Mouse (Mus musculus): ENCODE data around the gene Tmem221. TPM values are rescaled to one million over a fixed set of nuclear protein-coding genes. Genes with fewer than 3 reads are reported as not detected.

Tmem221 gene
- total and polyA plus RNA-seq, 3 experiments = not detected

GRCm38 (mm10) chr8:71505326-71505725 is 53.3 kb downstream of the Tmem221 start:
- Histone ChIP-seq H3K4me3 (ENCODE audit: low read depth, low read length) (no peak overlapping the region), H3K4me1 (ENCODE audit: insufficient read depth, low read depth, low read length) (no peaks in the 10 kb centered on the region; the same call in 1 of the 2 replicates), H3K9me3 (replicated peaks) (no peaks in the 10 kb centered on the region), H3K27me3 (ENCODE audit: insufficient read depth, low read length) (peaks cover 39% of the 10 kb centered on the region), H3K36me3 (replicated peaks) (no peaks in the 10 kb centered on the region)
- ATAC-seq (ENCODE audit: extremely low read depth, insufficient number of reproducible peaks, low FRiP score, poor library complexity, severe bottlenecking) (no peak), DNase-seq (ENCODE audit: low spot score) (no peak)
- TF ChIP-seq POLR2AphosphoS5 (IDR thresholded peaks at IDR 0.05; ENCODE audit: insufficient replicate concordance, low read depth, low read length) (no peak), TAL1 (conservative IDR thresholded peaks at IDR 0.05; ENCODE audit: low read depth, low read length) (no peak), GATA1 (IDR thresholded peaks at IDR 0.05; ENCODE audit: borderline replicate concordance, low read length) (no peak), CTCF (IDR thresholded peaks at IDR 0.05; ENCODE audit: low read depth, low read length) (no peak), GATA2 (IDR thresholded peaks at IDR 0.05; ENCODE audit: borderline replicate concordance, low read depth, low read length) (no peak)

DNA sequence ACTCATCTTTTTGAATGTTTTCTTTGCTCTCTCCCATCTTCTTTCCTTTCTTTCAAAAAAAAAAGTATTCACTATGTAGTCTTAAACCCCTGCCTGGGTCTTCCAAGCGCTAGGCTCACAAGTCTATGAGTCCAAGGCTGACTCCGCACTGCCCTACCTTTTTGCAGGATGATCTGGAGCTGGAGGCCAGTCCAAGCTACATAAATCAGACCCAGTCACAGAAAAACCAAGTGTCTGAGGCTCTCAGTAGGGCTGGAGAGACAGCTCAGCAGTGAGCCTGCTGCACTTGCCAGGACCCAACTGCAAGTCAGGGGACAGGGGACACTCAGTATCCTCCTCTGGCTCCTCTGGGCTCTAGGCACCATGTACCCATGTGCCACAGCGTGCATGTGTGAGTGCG is 54.3 kb downstream of the Tmem221 start:
- Histone ChIP-seq H3K4me1 (ENCODE audit: insufficient read depth, low read depth, low read length) (no peaks in the 10 kb centered on the region; the same call in 1 of the 2 replicates), H3K27me3 (ENCODE audit: insufficient read depth, low read length) (peaks cover 31% of the 10 kb centered on the region), H3K4me3 (ENCODE audit: low read depth, low read length) (no peak overlapping the region), H3K9me3 (replicated peaks) (no peaks in the 10 kb centered on the region), H3K36me3 (replicated peaks) (no peaks in the 10 kb centered on the region)
- no peak for TF ChIP-seq CTCF (IDR thresholded peaks at IDR 0.05; ENCODE audit: low read depth, low read length)
- TF ChIP-seq GATA2 (IDR thresholded peaks at IDR 0.05; ENCODE audit: borderline replicate concordance, low read depth, low read length) = no peak
- TF ChIP-seq TAL1 (conservative IDR thresholded peaks at IDR 0.05; ENCODE audit: low read depth, low read length) = no peak
- TF ChIP-seq GATA1 (IDR thresholded peaks at IDR 0.05; ENCODE audit: borderline replicate concordance, low read length) = no peak
- no peak for TF ChIP-seq POLR2AphosphoS5 (IDR thresholded peaks at IDR 0.05; ENCODE audit: insufficient replicate concordance, low read depth, low read length)
- ATAC-seq (ENCODE audit: extremely low read depth, insufficient number of reproducible peaks, low FRiP score, poor library complexity, severe bottlenecking) = no peak
- no peak for DNase-seq (ENCODE audit: low spot score)

Other genes starting within 250 kb of the Tmem221 start
Only the 20 nearest of the 25 such genes appear.
- gene Babam1, start 162.0 kb downstream of the Tmem221 start, total RNA-seq (2014; fragmentation: Nextera tagmentation) = 58.4 and 83.8 TPM in 2 replicates
- gene Babam1, start 162.0 kb downstream of the Tmem221 start, total RNA-seq (2017) = 90.3 and 92.1 TPM in 2 replicates
- 106 and 107 TPM in 2 replicates for gene Babam1, start 162.0 kb downstream of the Tmem221 start, polyA plus RNA-seq (2012)
- 5.9 and 16.2 TPM in 2 replicates for gene Ankle1, start 152.9 kb downstream of the Tmem221 start, total RNA-seq (2014; fragmentation: Nextera tagmentation)
- gene Ankle1, start 152.9 kb downstream of the Tmem221 start, total RNA-seq (2017) = 9.8 and 12.1 TPM in 2 replicates
- 13.7 and 15.1 TPM in 2 replicates for gene Ankle1, start 152.9 kb downstream of the Tmem221 start, polyA plus RNA-seq (2012)
- gene Abhd8, start 95.2 kb downstream of the Tmem221 start, total RNA-seq (2014; fragmentation: Nextera tagmentation) = 2.6 and 3.9 TPM in 2 replicates
- 4.5 and 5.0 TPM in 2 replicates for gene Abhd8, start 95.2 kb downstream of the Tmem221 start, total RNA-seq (2017)
- gene Abhd8, start 95.2 kb downstream of the Tmem221 start, polyA plus RNA-seq (2012) = 17.0 and 20.9 TPM in 2 replicates
- gene Mrpl34, start 93.9 kb downstream of the Tmem221 start, total RNA-seq (2014; fragmentation: Nextera tagmentation) = 42.0 and 65.5 TPM in 2 replicates
- gene Mrpl34, start 93.9 kb downstream of the Tmem221 start, total RNA-seq (2017) = 68.2 and 74.9 TPM in 2 replicates
- 149 and 161 TPM in 2 replicates for gene Mrpl34, start 93.9 kb downstream of the Tmem221 start, polyA plus RNA-seq (2012)
- 51.9 and 56.2 TPM in 2 replicates for gene Dda1, start 89.7 kb downstream of the Tmem221 start, total RNA-seq (2014; fragmentation: Nextera tagmentation)
- 16.2 and 19.6 TPM in 2 replicates for gene Dda1, start 89.7 kb downstream of the Tmem221 start, total RNA-seq (2017)
- 209 and 288 TPM in 2 replicates for gene Dda1, start 89.7 kb downstream of the Tmem221 start, polyA plus RNA-seq (2012)
- gene Ano8, start 72.9 kb downstream of the Tmem221 start, total RNA-seq (2014; fragmentation: Nextera tagmentation) = 0.97 and 1.1 TPM in 2 replicates
- 2.1 and 2.5 TPM in 2 replicates for gene Ano8, start 72.9 kb downstream of the Tmem221 start, total RNA-seq (2017)
- 1.4 and 1.5 TPM in 2 replicates for gene Ano8, start 72.9 kb downstream of the Tmem221 start, polyA plus RNA-seq (2012)
- gene Gtpbp3, start 70.8 kb downstream of the Tmem221 start, total RNA-seq (2014; fragmentation: Nextera tagmentation) = 5.8 and 6.4 TPM in 2 replicates
- 14.6 and 18.2 TPM in 2 replicates for gene Gtpbp3, start 70.8 kb downstream of the Tmem221 start, total RNA-seq (2017)
- gene Gtpbp3, start 70.8 kb downstream of the Tmem221 start, polyA plus RNA-seq (2012) = 26.1 and 33.3 TPM in 2 replicates
- gene Plvap, start 47.1 kb downstream of the Tmem221 start, total RNA-seq (2014; fragmentation: Nextera tagmentation) = not detected in 2 replicates
- gene Plvap, start 47.1 kb downstream of the Tmem221 start, total RNA-seq (2017) = 0.16 and 0.17 TPM in 2 replicates
- 0.88 and 0.90 TPM in 2 replicates for gene Plvap, start 47.1 kb downstream of the Tmem221 start, polyA plus RNA-seq (2012)
- gene Ccdc194, start 33.2 kb downstream of the Tmem221 start, total RNA-seq (2014; fragmentation: Nextera tagmentation) = not detected in 2 replicates
- gene Ccdc194, start 33.2 kb downstream of the Tmem221 start, total RNA-seq (2017) = 0.22 TPM in 1 of 2 replicates, not detected in the other
- not detected in 2 replicates for gene Ccdc194, start 33.2 kb downstream of the Tmem221 start, polyA plus RNA-seq (2012)
- 6.3 and 8.0 TPM in 2 replicates for gene Bst2, start 21.4 kb downstream of the Tmem221 start, total RNA-seq (2014; fragmentation: Nextera tagmentation)
- 6.4 and 7.6 TPM in 2 replicates for gene Bst2, start 21.4 kb downstream of the Tmem221 start, total RNA-seq (2017)
- gene Bst2, start 21.4 kb downstream of the Tmem221 start, polyA plus RNA-seq (2012) = 44.0 and 59.6 TPM in 2 replicates
- gene Mvb12a, start 15.9 kb downstream of the Tmem221 start, total RNA-seq (2014; fragmentation: Nextera tagmentation) = 40.4 and 41.4 TPM in 2 replicates
- gene Mvb12a, start 15.9 kb downstream of the Tmem221 start, total RNA-seq (2017) = 56.2 and 75.9 TPM in 2 replicates
- 132 and 166 TPM in 2 replicates for gene Mvb12a, start 15.9 kb downstream of the Tmem221 start, polyA plus RNA-seq (2012)
- gene Nxnl1, start 7.7 kb upstream of the Tmem221 start, total RNA-seq (2014; fragmentation: Nextera tagmentation) = not detected in 2 replicates
- not detected in 2 replicates for gene Nxnl1, start 7.7 kb upstream of the Tmem221 start, total RNA-seq (2017)
- gene Nxnl1, start 7.7 kb upstream of the Tmem221 start, polyA plus RNA-seq (2012) = not detected in 2 replicates
- gene Slc27a1, start 10.0 kb upstream of the Tmem221 start, total RNA-seq (2014; fragmentation: Nextera tagmentation) = not detected in 2 replicates
- 0.12 and 0.33 TPM in 2 replicates for gene Slc27a1, start 10.0 kb upstream of the Tmem221 start, total RNA-seq (2017)
- not detected in 2 replicates for gene Slc27a1, start 10.0 kb upstream of the Tmem221 start, polyA plus RNA-seq (2012)
- 39.7 and 47.5 TPM in 2 replicates for gene Pgls, start 33.3 kb upstream of the Tmem221 start, total RNA-seq (2014; fragmentation: Nextera tagmentation)
- gene Pgls, start 33.3 kb upstream of the Tmem221 start, total RNA-seq (2017) = 87.2 and 140 TPM in 2 replicates
- gene Pgls, start 33.3 kb upstream of the Tmem221 start, polyA plus RNA-seq (2012) = 331 and 360 TPM in 2 replicates
- 8.3 and 11.4 TPM in 2 replicates for gene Fam129c, start 38.8 kb upstream of the Tmem221 start, total RNA-seq (2014; fragmentation: Nextera tagmentation)
- gene Fam129c, start 38.8 kb upstream of the Tmem221 start, total RNA-seq (2017) = 6.6 and 7.0 TPM in 2 replicates
- gene Fam129c, start 38.8 kb upstream of the Tmem221 start, polyA plus RNA-seq (2012) = 8.1 and 10.4 TPM in 2 replicates
- gene Colgalt1, start 52.1 kb upstream of the Tmem221 start, total RNA-seq (2014; fragmentation: Nextera tagmentation) = 35.7 and 38.7 TPM in 2 replicates
- gene Colgalt1, start 52.1 kb upstream of the Tmem221 start, total RNA-seq (2017) = 30.5 and 42.4 TPM in 2 replicates
- 37.6 and 42.6 TPM in 2 replicates for gene Colgalt1, start 52.1 kb upstream of the Tmem221 start, polyA plus RNA-seq (2012)
- gene Unc13a, start 112.9 kb upstream of the Tmem221 start, total RNA-seq (2014; fragmentation: Nextera tagmentation) = 6.5 and 7.3 TPM in 2 replicates
- gene Unc13a, start 112.9 kb upstream of the Tmem221 start, total RNA-seq (2017) = 4.1 and 5.2 TPM in 2 replicates
- 3.7 and 4.6 TPM in 2 replicates for gene Unc13a, start 112.9 kb upstream of the Tmem221 start, polyA plus RNA-seq (2012)
- gene Jak3, start 117.4 kb upstream of the Tmem221 start, total RNA-seq (2014; fragmentation: Nextera tagmentation) = 29.8 and 32.0 TPM in 2 replicates
- gene Jak3, start 117.4 kb upstream of the Tmem221 start, total RNA-seq (2017) = 15.7 and 15.9 TPM in 2 replicates
- 68.8 and 73.6 TPM in 2 replicates for gene Jak3, start 117.4 kb upstream of the Tmem221 start, polyA plus RNA-seq (2012)
- gene Insl3, start 130.3 kb upstream of the Tmem221 start, total RNA-seq (2014; fragmentation: Nextera tagmentation) = 3.4 and 9.1 TPM in 2 replicates
- 2.7 and 4.6 TPM in 2 replicates for gene Insl3, start 130.3 kb upstream of the Tmem221 start, total RNA-seq (2017)
- gene Insl3, start 130.3 kb upstream of the Tmem221 start, polyA plus RNA-seq (2012) = 28.6 and 35.3 TPM in 2 replicates
- gene B3gnt3, start 142.9 kb upstream of the Tmem221 start, total RNA-seq (2014; fragmentation: Nextera tagmentation) = not detected in 2 replicates
- 0.05 and 0.06 TPM in 2 replicates for gene B3gnt3, start 142.9 kb upstream of the Tmem221 start, total RNA-seq (2017)
- gene B3gnt3, start 142.9 kb upstream of the Tmem221 start, polyA plus RNA-seq (2012) = not detected in 2 replicates

All from G1E (cell line).